Mouse (Mus musculus) neural tube, embryonic 15.5 days (tissue): Measurements from ENCODE around the gene Ccdc81. TPM values are rescaled to one million over a fixed set of nuclear protein-coding genes. Genes with fewer than 3 reads are reported as not detected.

ENCODE experiments used
- ATAC-seq: fragments of 200-750 bp; cut with Nextera tagmentation; 2 replicates; pipeline ENCODE4 v1.8.0; 2017; ENCODE audit warnings: mild to moderate bottlenecking, moderate TSS enrichment, moderate library complexity; ENCODE audit not compliant: low FRiP score
- H3K27ac ChIP-seq: fragments of 300-500 bp; sonication (generic); replicated peaks from 2 replicates; pipeline ENCODE4 v1.5.1; 2015; ENCODE audit warnings: mild to moderate bottlenecking, inconsistent platforms
- H3K27me3 ChIP-seq: fragments of 300-500 bp; sonication (generic); replicated peaks from 2 replicates; pipeline ENCODE4 v1.6.1; 2015; ENCODE audit warnings: inconsistent platforms
- H3K36me3 ChIP-seq: fragments of 300-500 bp; sonication (generic); 2 replicates; pipeline ENCODE4 v1.6.1; 2015; ENCODE audit warnings: inconsistent platforms
- H3K4me1 ChIP-seq: fragments of 300-500 bp; sonication (generic); 2 replicates; pipeline ENCODE4 v1.6.1; 2015; ENCODE audit warnings: inconsistent platforms
- H3K4me2 ChIP-seq: fragments of 300-500 bp; sonication (generic); 2 replicates; pipeline ENCODE4 v1.6.1; 2015; ENCODE audit warnings: inconsistent platforms, mild to moderate bottlenecking, moderate library complexity
- H3K4me3 ChIP-seq: fragments of 300-500 bp; sonication (generic); replicated peaks from 2 replicates; pipeline ENCODE4 v1.5.1; 2015; ENCODE audit warnings: mild to moderate bottlenecking, inconsistent platforms
- H3K9ac ChIP-seq: fragments of 300-500 bp; sonication (generic); replicated peaks from 2 replicates; pipeline ENCODE4 v1.6.1; 2015; ENCODE audit warnings: mild to moderate bottlenecking, inconsistent platforms
- H3K9me3 ChIP-seq: fragments of 300-500 bp; sonication (generic); replicated peaks from 2 replicates; pipeline ENCODE4 v1.6.1; 2016; ENCODE audit warnings: inconsistent platforms
- WGBS: fragments of 180-500 bp; shearing (Covaris S2); methylation state at CpG from one replicate; pipeline ENCODE4 v1.1.7; 2015; ENCODE audit warnings: mixed read lengths; 5-methylcytosine and 5-hydroxymethylcytosine counted together
- polyA plus RNA-seq: library from polyadenylated mRNA; unstranded; fragments of >200 nt; fragmentation: Nextera tagmentation; extraction: Ambion mirVana; gene quantifications from 2 replicates; pipeline ENCODE4 v1.2.1, GENCODE M21; 2015

Gene Ccdc81
- polyA plus RNA-seq, 1 experiment from 2014 or later, result 0.69 TPM

GRCm38 (mm10) chr7:89909711-89910110, 6.3 kb upstream of the Ccdc81 start:
- ATAC-seq, result no peak
- no peaks in the 10 kb centered on the region for H3K4me1 ChIP-seq
- no peaks in the 10 kb centered on the region for H3K36me3 ChIP-seq
- H3K27me3 ChIP-seq, result no peaks in the 10 kb centered on the region
- no peak overlapping the region for H3K4me3 ChIP-seq
- H3K4me2 ChIP-seq, result no peak overlapping the region
- no peak overlapping the region for H3K9ac ChIP-seq
- H3K9me3 ChIP-seq, result no peaks in the 10 kb centered on the region
- H3K27ac ChIP-seq, result no peak overlapping the region
- WGBS, result 82% methylated on average over 4 of the region's 4 CpGs

- Histone ChIP-seq H3K27ac (no peak overlapping the region), H3K4me2 (no peak overlapping the region), H3K4me1 (no peaks in the 10 kb centered on the region), H3K27me3 (no peaks in the 10 kb centered on the region), H3K9ac (no peak overlapping the region), H3K9me3 (no peaks in the 10 kb centered on the region), H3K36me3 (no peaks in the 10 kb centered on the region), H3K4me3 (no peak overlapping the region)
- 78% methylated on average over 20 of the region's 20 CpGs for WGBS
- ATAC-seq, result no peak
Observed at GRCm38 (mm10) chr7:89908899-89909621, 5.6 kb upstream of the Ccdc81 start.

- H3K4me3 ChIP-seq, result no peak overlapping the region
- no peaks in the 10 kb centered on the region for H3K27me3 ChIP-seq
- H3K36me3 ChIP-seq, result no peaks in the 10 kb centered on the region
- ATAC-seq, result no peak
- H3K4me1 ChIP-seq, result 0 out of 2 replicates have a peak, but pooled peaks cover under 1% of the 10 kb centered on the region
- H3K9me3 ChIP-seq, result no peaks in the 10 kb centered on the region
- 75% methylated on average over 7 of the region's 7 CpGs for WGBS
- no peak overlapping the region for H3K4me2 ChIP-seq
- H3K27ac ChIP-seq, result no peak overlapping the region
- H3K9ac ChIP-seq, result no peak overlapping the region
Observed at GRCm38 (mm10) chr7:89908421-89908820, 5.0 kb upstream of the Ccdc81 start.

GRCm38 (mm10) chr7:89907950-89908349, 4.5 kb upstream of the Ccdc81 start:
- no peak; the same call in 1 of the 2 replicates for ATAC-seq
- no peaks in the 10 kb centered on the region for H3K36me3 ChIP-seq
- no peak overlapping the region for H3K4me3 ChIP-seq
- no peaks in the 10 kb centered on the region for H3K9me3 ChIP-seq
- H3K9ac ChIP-seq, result no peak overlapping the region
- WGBS, result 19% methylated on average over 8 of the region's 8 CpGs
- H3K27ac ChIP-seq, result no peak overlapping the region
- H3K4me2 ChIP-seq, result no peak overlapping the region
- H3K4me1 ChIP-seq, result 0 out of 2 replicates have a peak, but pooled peaks cover 3% of the 10 kb centered on the region
- H3K27me3 ChIP-seq, result no peaks in the 10 kb centered on the region

GRCm38 (mm10) chr7:89903007-89903406, 422 bp downstream of the Ccdc81 start:
- H3K4me3 ChIP-seq, result no peak overlapping the region
- no peak overlapping the region for H3K4me2 ChIP-seq
- H3K27ac ChIP-seq, result no peak overlapping the region
- no peak for ATAC-seq
- H3K9me3 ChIP-seq, result no peaks in the 10 kb centered on the region
- H3K27me3 ChIP-seq, result no peaks in the 10 kb centered on the region
- WGBS, result 83% methylated on average over 8 of the region's 8 CpGs
- no peaks in the 10 kb centered on the region for H3K36me3 ChIP-seq
- H3K9ac ChIP-seq, result no peak overlapping the region
- H3K4me1 ChIP-seq, result 0 out of 2 replicates have a peak, but pooled peaks cover 3% of the 10 kb centered on the region

- WGBS, result 23% methylated on average over 4 of the region's 4 CpGs
Observed at GRCm38 (mm10) chr7:89891856-89892255, 11.6 kb downstream of the Ccdc81 start.

GRCm38 (mm10) chr7:89891412-89891811, 12.0 kb downstream of the Ccdc81 start:
- no peak for ATAC-seq

More at GRCm38 (mm10) chr7:89891856-89892255, 11.6 kb downstream of the Ccdc81 start:
- Histone ChIP-seq H3K27ac (no peak overlapping the region), H3K36me3 (no peaks in the 10 kb centered on the region), H3K4me2 (no peak overlapping the region), H3K4me1 (no peaks in the 10 kb centered on the region), H3K4me3 (no peak overlapping the region), H3K9me3 (no peaks in the 10 kb centered on the region), H3K27me3 (no peaks in the 10 kb centered on the region), H3K9ac (no peak overlapping the region)
- no peak for ATAC-seq

GRCm38 (mm10) chr7:89884551-89884950, 18.9 kb downstream of the Ccdc81 start:
- H3K36me3 ChIP-seq, result no peaks in the 10 kb centered on the region
- no peak for ATAC-seq

More at GRCm38 (mm10) chr7:89891412-89891811, 12.0 kb downstream of the Ccdc81 start:
- H3K27ac ChIP-seq, result no peak overlapping the region
- no peak overlapping the region for H3K4me3 ChIP-seq
- H3K36me3 ChIP-seq, result no peaks in the 10 kb centered on the region
- no peak overlapping the region for H3K4me2 ChIP-seq
- H3K9me3 ChIP-seq, result no peaks in the 10 kb centered on the region
- no peak overlapping the region for H3K9ac ChIP-seq
- H3K4me1 ChIP-seq, result no peaks in the 10 kb centered on the region
- 44% methylated on average over 5 of the region's 5 CpGs for WGBS
- no peaks in the 10 kb centered on the region for H3K27me3 ChIP-seq

GRCm38 (mm10) chr7:89879686-89880085, 23.7 kb downstream of the Ccdc81 start:
- Histone ChIP-seq H3K4me1 (no peaks in the 10 kb centered on the region), H3K9ac (no peak overlapping the region), H3K9me3 (no peaks in the 10 kb centered on the region), H3K36me3 (no peaks in the 10 kb centered on the region), H3K4me2 (no peak overlapping the region), H3K27ac (no peak overlapping the region), H3K4me3 (no peak overlapping the region), H3K27me3 (no peaks in the 10 kb centered on the region)
- ATAC-seq, result no peak
- 54% methylated on average over 1 of the region's 1 CpGs for WGBS

More at GRCm38 (mm10) chr7:89884551-89884950, 18.9 kb downstream of the Ccdc81 start:
- Histone ChIP-seq H3K9ac (no peak overlapping the region), H3K27ac (no peak overlapping the region), H3K4me1 (no peaks in the 10 kb centered on the region), H3K4me2 (no peak overlapping the region), H3K9me3 (no peaks in the 10 kb centered on the region), H3K4me3 (no peak overlapping the region), H3K27me3 (no peaks in the 10 kb centered on the region)
- WGBS, result 75% methylated on average over 3 of the region's 3 CpGs

GRCm38 (mm10) chr7:89867221-89867620, 36.2 kb downstream of the Ccdc81 start:
- no peak for ATAC-seq

GRCm38 (mm10) chr7:89864769-89865168, 38.7 kb downstream of the Ccdc81 start:
- Histone ChIP-seq H3K4me2 (no peak overlapping the region), H3K9me3 (no peaks in the 10 kb centered on the region), H3K36me3 (no peaks in the 10 kb centered on the region), H3K27me3 (no peaks in the 10 kb centered on the region), H3K27ac (no peak overlapping the region), H3K9ac (no peak overlapping the region), H3K4me3 (no peak overlapping the region), H3K4me1 (no peaks in the 10 kb centered on the region)
- WGBS, result 95% methylated on average over 1 of the region's 1 CpGs
- ATAC-seq, result no peak

More at GRCm38 (mm10) chr7:89867221-89867620, 36.2 kb downstream of the Ccdc81 start:
- Histone ChIP-seq H3K4me3 (no peak overlapping the region), H3K27ac (no peak overlapping the region), H3K36me3 (no peaks in the 10 kb centered on the region), H3K27me3 (no peaks in the 10 kb centered on the region), H3K4me1 (no peaks in the 10 kb centered on the region), H3K4me2 (no peak overlapping the region), H3K9ac (no peak overlapping the region), H3K9me3 (no peaks in the 10 kb centered on the region)
- WGBS, result 78% methylated on average over 5 of the region's 5 CpGs

- 44% methylated on average over 17 of the region's 17 CpGs for WGBS
- no peak for ATAC-seq
Observed at GRCm38 (mm10) chr7:89856440-89857217, 46.8 kb downstream of the Ccdc81 start.

More at GRCm38 (mm10) chr7:89856440-89857217, 46.8 kb downstream of the Ccdc81 start:
- no peak overlapping the region for H3K27ac ChIP-seq
- peak overlapping the region; percentile 25; the same call in 1 of the 2 replicates for H3K4me2 ChIP-seq
- peaks cover 6% of the 10 kb centered on the region for H3K4me1 ChIP-seq
- H3K36me3 ChIP-seq, result no peaks in the 10 kb centered on the region
- H3K27me3 ChIP-seq, result no peaks in the 10 kb centered on the region
- H3K4me3 ChIP-seq, result no peak overlapping the region
- H3K9me3 ChIP-seq, result no peaks in the 10 kb centered on the region
- H3K9ac ChIP-seq, result no peak overlapping the region
